Mouse (Mus musculus): ENCODE results near the gene Atp9a.

The Atp9a gene

DNA sequence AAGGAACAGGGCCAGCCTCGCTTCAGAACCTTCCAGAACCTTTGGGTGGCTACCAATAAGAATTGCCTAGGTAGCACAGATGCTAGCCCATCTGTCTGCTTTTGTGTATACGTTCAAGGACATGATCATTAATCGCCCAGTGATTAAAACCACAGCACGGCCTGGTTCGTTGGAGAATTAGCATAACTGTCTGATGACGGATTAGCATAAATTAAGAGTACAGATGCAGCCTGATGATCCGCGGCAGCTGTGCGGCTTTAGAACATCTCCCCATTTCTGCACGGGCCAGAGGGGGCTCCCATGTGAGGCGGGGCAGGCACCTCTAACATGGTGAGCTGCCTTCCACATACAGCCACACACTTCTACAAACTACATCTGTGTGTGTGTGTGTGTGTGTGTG lies 100.0 kb downstream of the Atp9a start:
- no peak for DNase-seq (ENCODE audit: inconsistent ontology term)

DNA sequence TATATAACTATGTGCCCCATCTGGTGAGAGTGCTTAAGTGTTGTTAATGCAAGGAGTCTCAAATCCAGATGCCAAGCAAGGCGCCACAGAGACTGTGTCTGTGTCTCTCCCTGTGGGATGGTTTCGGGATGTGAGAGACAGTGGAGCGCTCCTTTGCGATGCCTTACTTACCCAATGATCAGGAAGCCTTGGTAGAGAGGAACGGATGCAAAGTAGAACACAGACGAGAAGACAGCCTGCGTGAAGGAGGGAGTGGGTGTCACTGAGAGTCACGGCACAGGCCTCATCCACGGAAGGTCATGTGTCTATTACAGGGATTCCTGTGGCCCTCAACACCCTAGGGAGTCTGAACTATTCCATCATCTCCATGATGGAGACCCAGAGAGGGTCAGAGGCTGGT lies 101.7 kb downstream of the Atp9a start:
- no peak for DNase-seq (ENCODE audit: inconsistent ontology term)

DNA sequence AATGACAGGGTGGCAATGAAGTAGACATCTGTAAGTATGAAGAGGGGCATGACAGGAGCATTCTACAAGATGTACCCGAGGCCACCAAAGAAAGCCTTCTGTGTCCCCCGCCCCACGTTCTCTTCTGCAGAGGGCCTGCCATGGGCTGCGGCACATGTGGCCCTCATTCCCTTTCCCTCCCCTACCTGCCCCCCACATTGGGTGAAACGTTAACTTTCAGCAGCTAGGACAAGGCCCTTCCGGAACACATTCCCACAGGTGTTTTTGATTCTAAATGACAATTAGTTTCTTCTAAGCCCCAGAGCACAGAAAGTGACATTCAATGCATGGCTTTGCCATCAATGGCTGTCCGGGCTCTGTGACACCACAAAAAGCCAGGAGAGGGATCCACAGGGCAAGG lies 107.3 kb downstream of the Atp9a start:
- DNase-seq (ENCODE audit: inconsistent ontology term), result no peak

DNA sequence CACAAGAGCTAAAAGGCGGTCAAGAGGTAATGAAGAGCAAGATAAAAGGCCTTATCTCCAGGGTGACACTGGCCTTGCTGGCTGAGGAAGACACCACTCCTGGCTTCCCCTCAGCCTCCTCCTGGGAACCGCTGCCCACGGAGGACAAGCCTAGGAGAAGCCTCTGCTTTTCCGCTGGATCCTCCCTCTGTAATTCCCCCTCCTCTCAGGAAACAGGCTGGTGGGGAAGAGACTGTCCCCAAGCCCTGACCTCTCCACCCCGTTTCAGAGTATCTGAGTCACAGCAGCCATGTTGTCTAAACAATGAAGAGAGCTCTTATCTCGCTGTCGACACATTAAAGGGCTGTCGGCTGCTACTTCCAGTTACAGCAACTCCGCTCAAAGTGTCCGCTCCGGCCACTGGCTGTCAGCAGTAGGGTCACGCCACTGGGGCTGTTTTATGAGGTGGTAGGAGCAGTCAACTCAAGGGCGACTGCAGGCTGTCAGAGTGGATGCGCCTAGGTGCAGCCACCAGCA lies 108.8 kb downstream of the Atp9a start:
- DNase-seq (ENCODE audit: inconsistent ontology term), result no peak

DNA sequence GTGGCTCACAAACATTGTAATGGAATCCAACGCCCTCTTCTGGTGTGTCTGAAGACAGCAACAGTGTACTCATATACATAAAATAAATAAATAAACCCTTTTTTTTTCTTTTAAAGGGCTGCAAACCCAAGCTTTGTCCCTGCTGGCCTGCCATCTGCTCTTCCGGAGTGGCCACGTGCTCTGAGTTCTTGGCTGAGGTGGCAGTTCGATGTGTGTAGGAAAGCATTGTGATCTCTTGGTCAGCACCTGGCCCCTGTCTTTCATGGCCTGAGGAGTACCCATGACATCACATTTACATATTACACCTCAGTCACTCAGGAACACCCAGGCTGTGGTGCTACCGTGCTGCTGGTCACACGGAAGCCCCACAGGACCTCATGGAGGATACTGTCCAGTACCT lies 109.7 kb downstream of the Atp9a start:
- DNase-seq (ENCODE audit: inconsistent ontology term), result no peak

DNA sequence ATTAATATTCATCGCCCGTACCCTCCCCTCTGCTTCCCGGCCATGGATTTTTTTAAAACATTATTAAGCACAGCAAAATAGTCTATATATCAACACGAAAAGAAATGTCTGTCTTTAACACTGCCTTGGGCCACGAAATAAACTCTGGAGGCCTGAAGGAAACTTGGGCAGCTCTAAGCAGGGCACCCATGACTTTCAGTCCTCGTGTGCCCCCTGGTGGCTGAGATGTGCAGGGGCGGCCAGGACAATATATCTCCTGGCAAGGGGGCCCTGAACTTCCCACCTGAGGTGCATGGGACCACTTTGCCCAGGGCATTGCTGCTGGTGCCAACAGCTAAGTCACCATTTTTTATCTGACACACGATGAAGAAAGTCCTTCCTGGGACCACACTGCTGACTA lies 113.4 kb downstream of the Atp9a start:
- peak; percentile 77 for DNase-seq (ENCODE audit: inconsistent ontology term)

DNA sequence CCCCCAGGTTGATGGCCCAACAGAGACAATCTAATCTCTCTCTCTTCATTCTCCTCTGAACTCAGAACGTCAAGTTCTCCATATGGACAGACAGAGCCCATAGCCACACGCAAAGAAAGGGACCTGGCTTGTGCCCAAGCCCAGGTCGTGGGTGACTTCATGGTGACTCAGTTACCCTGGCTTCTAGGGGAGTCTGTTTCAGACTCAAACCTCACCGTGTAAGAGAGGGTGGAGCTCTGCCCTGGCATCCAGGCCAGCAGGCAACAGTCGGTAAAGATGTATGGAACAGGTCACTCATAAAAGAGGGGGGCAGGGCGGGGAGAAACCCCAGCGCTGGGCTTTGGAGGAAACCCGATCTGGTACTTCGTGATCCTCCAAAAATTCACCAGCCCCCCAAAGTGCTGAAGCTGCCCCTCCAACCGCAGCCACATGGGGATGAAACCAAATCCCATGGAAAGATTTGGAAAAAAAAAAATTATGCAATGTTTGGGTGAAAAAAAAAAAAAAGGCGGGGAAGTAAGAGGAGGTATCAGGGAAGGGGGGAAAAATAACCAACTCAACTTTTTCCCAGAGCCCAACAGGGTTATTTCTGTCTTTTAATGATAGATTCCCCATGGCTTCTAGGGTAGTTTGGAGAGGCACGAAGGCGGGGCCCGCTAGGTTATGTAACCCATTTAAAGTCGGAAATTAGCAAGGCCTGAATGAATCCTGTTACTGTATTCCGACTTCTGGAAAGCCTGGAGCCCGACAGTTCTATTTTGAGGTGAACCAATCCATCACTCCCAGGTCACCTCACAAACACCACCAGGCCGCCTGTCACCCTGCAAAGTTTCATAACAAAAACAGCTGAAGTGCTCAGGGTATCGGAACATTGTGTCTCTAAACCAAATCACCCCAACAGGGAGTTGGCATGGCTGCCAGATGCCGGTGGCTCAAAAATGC lies 114.1 kb downstream of the Atp9a start:
- DNase-seq (ENCODE audit: inconsistent ontology term), result peak; percentile 29

DNA sequence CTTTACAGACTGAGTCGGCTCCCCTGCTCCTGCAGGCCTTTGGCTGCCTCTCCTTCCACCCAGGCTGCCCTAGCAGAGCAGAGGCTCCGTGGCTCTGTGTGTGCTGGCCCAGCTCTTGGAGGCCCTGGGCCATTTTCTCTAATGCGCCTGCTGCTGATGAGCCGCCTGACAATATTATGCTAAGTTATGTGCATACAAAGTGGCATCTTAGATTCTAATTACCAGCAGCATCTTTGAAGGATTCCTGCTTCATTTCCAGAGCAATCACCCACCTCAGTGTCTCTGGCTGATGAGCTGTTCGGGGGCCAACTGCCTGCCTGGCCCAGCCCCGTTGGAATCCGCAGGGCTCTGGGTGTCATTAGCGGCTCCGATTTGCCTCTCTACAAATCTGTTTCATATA lies 115.8 kb downstream of the Atp9a start:
- DNase-seq (ENCODE audit: inconsistent ontology term), result peak; percentile 26

DNA sequence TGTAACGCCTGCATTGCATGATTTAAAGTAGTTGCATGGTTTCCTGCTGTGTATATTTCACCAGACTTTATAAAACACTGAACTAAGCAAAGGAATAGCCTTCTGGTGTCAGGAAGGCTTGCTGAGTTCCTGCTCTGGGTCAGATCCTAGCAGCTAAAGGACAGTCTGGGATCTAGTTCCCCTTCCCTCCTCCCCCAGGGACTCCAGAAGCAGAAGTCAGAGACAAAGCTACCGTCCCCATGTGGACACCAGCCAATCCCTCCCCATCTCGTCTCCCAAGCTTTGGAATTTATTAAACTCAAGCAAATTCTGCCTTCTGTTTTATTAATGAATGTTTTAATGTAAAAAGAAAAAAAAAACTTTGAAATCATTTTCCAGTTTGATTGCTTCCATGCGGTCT lies 117.1 kb downstream of the Atp9a start:
- DNase-seq (ENCODE audit: inconsistent ontology term), result no peak

DNA sequence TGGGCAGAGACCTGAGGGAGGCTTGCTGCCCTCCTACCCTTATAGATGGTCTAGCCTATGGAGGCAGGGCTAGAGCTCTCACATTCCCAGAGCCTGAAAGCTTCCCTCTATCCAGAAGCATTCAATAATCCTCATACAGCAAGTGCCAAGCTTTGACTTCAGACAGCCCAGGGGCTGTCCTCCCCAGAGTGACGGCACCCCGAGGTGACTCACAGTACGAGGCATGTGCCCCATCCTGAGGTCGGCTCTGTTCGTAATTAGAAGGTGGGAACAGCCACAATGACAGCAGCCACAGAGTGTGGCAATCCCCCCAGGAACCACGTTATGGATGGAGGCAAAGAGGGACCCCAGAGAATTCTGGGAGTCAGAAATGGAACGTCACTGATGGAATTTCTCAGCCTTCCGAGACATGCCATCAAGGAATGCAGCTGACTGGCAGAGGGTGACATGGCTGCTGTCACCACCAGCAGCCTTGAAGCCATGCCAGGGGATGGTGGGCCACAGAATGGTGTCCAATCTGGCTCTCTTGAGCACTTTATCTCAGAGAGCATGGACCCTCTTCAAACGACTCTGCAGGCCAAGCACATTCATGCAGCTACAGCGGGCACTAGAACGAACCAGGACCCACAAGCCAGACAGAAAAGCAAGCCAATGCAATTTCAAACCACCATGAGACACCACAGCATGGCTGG lies 121.0 kb downstream of the Atp9a start:
- peak; percentile 60 for DNase-seq (ENCODE audit: inconsistent ontology term)

DNA sequence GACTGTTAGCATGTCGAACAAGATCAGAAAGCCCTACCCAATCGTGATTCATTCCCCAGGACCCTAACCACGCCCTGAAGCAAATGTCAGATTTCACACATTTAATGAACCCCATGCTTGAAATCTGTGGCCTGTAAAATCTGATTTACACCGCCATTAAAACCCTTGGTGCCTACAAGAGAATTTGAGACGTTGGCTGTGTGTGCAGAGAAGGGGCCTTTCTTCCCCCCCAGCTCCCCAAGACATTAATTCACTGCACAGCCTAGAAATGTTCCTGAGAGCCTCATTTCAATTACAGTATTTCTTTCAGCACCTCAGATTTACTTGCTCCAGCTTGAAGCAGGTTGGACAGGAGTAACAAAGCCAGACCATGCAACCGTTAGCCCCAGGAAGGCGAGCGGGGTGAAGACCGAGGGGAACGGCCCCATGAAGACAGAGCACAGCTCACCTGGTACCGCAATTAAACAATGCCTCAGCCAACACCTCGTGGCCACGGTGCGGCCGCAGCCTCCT lies 123.9 kb downstream of the Atp9a start:
- DNase-seq (ENCODE audit: inconsistent ontology term), result no peak

DNA sequence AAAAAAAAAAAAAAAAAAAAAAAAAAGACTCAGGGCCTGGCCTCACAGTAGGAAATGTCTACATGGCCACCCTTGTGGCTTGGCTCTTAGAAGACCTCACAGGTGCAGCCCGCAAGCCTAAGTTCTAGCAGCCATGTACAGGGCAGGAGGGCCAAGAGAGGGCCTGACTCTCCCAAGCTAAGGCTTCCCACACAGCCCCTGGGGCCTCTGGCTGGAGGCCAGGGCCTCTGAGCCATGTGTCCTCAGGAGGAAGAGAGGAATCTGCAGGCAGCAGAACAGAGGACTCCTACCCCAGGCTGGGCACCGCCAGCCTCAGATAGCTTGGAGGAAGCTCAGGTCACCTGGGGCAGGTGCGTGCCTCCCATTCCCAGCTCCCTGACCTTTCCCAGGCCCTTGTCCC lies 127.0 kb downstream of the Atp9a start:
- DNase-seq (ENCODE audit: inconsistent ontology term), result peak; percentile 77

DNA sequence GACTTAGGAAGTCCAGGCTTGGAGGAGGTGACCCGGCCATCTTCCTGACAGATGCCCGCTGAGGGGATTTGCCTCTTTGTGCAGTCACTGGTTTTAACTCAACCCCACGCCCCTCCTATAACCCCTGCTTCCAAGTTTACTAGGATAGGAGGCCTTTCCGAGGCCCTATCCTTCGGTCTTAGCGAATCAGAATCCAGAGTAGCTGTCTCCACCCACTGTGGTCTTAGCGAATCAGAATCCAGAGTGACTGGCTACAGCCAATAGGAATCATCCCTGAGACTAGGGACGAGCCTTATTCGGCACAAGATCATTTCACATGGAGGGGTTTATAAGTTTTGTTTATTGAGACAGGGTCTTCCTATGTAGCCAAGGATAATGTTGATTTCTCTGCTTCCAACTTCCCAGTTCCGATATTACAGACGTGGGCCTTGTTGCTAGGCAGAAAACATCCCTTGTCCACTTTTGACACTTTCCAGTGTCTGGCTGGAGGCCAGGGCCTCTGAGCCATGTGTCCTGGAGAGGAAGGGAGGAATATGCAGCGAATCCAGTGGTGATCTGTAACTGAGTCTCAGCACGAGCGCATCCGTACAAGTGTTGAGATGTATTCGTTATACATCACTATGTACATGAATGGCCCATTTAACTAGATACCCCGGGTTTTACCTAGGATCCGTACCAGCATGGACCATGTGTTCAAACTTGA lies 127.9 kb downstream of the Atp9a start:
- no peak for DNase-seq (ENCODE audit: inconsistent ontology term)

DNA sequence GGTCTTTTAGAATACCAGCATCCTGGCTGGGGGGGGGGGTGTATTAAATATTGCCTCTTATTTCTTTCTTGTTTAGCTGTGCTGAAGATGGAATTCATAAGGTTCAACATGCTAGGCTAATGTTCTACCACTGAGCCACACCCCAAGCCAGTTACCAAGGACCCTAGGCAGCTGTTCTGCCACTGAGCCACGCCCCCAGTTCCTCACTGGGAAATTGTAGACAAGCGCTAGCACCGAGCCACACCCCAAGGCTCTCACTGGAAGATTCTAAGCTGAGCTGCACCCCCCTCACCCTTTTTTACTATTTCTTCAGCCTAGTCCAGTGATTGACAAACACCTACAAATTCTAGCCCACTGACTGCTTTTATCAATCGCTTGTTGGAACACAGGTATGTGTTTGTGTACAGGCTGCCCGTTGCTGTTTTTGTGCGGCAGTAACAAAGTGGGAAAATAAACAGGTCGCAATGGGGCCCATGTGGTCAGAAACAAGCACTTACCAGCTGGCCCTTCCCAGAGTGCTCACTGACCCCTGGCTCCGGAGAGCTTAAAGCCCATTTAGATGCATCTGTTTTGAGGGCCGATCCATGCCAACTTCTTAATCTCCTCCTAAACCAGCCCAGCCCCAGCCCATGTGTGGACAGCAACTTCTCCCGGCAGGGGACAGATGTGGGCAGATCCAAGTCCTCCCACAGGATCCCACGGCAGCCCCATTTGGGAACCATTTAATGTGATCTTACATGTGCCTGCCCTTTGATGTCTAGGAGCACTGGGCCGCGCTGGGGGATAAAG lies 128.9 kb downstream of the Atp9a start:
- DNase-seq (ENCODE audit: inconsistent ontology term), result no peak

DNA sequence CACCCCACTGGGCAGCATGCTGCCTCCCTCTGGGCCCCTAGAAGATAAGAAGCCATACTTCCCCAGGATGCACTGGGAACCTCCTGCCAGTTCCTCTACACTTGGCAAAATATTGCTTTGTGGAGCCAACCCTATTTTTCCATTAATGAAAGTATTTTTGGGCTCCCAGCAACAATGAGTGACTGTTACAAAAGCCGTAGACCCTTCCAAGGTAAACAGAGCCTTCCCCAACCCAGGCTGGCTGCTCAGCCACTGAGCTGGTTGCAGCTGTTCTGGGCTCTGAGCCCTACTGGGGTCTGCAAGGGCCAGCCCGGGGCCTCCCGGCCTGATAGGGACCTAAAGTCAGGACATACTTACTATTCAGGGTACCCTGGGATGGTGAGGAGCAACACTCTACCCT lies 131.3 kb downstream of the Atp9a start:
- peak; percentile 60 for DNase-seq (ENCODE audit: inconsistent ontology term)

DNA sequence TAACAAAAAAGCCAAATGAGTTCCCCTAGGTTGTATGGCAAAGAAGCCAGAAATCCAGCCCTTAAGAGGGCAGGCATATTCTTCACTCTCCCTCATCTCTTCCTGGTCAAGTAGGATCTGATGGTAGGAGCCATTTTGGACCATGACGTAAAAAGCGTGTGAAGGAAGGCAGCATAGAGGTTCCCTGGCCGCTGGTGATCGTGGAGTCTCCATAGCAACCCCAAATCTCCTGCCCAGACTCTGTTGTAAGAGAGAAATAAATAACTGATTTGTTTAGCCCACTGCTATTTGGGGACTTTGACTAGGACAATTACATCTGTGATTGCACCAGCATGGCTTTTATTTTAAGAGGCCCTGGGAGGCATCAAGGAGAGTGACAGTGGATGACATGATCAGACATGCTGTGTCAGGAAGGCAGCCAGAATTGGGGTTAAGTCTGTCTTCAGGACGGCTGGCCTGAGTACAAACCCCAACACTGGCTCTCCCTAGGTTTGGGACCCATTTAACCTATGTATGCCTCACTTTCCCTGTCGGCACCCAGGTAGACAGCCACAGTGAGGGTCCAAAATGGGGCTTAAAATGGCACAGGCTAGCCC lies 132.5 kb downstream of the Atp9a start:
- DNase-seq (ENCODE audit: inconsistent ontology term), result no peak

DNA sequence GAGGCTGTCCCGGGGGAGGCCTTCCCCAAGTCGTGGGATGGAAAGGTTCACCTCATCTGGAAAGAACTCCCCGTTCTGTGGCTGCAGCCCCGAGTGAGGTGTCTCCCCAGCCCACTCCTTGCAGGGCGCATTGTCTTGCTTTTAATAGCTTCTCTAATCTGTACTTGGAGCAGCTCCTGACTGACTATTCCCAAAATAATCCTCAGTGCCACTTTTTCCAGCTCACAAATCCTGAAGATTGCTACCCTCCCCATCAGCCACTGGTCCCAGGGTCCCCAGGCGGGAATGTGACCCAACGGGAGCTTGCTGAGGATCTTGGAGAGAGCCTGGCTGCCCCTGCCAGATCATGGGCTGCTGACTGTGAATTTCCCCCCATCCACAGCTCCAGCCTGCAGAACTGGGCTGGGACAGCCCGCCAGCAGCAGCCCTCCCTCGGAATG lies 134.1 kb downstream of the Atp9a start:
- DNase-seq (ENCODE audit: inconsistent ontology term), result no peak

DNA sequence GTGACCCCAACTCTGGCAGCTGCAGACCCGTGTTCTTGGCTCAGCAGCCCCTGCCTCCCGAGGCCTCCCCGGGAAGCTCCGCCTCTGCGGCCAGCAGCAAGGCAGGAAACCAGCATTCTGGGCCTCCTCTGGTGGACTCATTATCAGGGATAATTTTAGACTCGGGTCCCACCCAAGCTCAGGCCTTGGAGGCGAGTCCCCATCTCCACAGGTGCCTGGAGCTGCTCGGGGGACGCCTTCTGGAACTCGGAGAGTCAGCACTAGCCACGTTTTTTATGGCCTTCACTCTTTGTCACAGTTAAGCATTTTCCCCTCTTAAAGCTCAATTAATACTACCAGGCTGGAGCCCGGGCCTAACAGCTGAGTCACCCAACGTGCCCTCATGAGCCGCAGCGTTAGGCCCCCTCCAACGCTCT lies 137.5 kb downstream of the Atp9a start:
- DNase-seq (ENCODE audit: inconsistent ontology term), result peak; percentile 58

DNA sequence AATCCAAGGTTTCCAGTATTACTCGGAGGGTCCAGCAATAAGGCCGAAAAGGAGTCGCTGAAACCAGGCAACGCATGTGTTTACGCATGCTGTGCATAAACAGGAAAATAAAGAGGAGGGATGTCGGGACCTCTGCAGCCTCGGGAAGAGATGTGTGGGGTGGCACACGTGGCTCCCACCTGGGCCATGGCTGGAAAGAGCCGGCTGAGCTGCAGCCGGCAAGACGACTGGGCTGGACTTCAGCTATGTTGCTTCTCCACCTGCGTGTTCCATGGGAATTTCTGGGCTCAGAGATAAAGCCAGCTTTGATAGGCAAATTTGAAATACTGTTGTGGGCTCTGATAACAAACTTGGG lies 139.8 kb downstream of the Atp9a start:
- no peak for DNase-seq (ENCODE audit: inconsistent ontology term)

DNA sequence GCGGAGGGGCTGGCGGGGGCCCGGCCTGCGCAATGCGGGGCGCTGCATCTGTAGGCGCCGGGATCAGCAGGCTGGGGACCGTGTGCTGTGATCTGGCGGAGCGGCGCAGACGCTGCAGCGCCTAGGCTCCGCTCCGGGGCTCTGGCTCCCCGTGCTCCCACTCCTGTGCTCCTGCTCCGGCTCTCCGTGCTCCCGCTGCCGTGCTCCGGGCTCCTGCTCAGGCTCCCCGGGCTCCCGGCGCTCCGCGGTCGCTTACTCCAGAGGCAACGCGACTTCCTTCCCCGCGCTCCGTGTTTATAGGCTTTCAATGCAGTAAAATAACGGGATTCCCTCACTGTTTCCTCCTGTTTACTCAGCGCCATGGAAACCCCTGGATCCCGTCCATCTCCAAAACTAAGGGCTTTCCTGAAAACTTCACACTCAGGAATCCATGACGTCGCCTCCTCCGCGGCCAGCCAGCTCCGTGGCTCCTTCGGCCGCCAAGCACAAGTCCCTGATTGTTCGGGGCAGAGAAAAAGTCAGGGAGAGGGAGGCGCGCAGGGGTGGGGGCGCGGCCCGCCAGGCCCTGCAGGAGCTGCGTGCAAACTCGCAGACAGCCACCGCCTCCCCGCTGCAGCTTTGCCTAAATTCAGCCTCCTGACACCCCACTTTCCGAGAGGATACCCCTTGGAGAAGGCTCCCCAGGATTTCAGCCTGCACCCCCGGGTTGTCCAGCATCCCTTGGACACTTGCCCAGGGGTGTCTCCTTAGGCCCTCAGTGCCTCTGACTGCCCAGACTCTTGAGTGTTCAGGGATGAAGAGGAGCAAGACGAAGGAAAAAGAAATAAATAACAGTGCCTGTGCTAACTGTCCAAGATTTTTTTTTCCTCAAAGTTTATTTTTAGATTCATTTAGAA lies 140.5 kb downstream of the Atp9a start, which contains the start of gene Nfatc2:
Nfatc2 (minus strand) TSS at position 167 of the 896 bp plus-strand sequence.
- peak; percentile 97 for DNase-seq (ENCODE audit: inconsistent ontology term)
